Mouse (Mus musculus): ENCODE results near the gene Hspa12a.

- TF ChIP-seq POLR2A (IDR thresholded peaks at IDR 0.05; ENCODE audit: low read depth, low read length): no peak
- TF ChIP-seq CTCF (IDR thresholded peaks at IDR 0.05; ENCODE audit: extremely low read depth, insufficient read depth, insufficient read length, insufficient replicate concordance): no peak
Observed at GRCm38 (mm10) chr19:58853036-58853735, 90.3 kb downstream of the Hspa12a start.

All from spleen, adult 2 months (tissue).